Mouse (Mus musculus): ENCODE results near the gene B4galnt1.

- TF ChIP-seq CTCF (IDR thresholded peaks at IDR 0.05; ENCODE audit: low read depth) (no peak), EP300 (IDR thresholded peaks at IDR 0.05; ENCODE audit: low read depth) (peak; percentile 88)
Measured at GRCm38 (mm10) chr10:127203106-127203505, 38.1 kb downstream of the B4galnt1 start.
